Mouse (Mus musculus) spleen, adult 18-20 months (tissue): ENCODE results near the gene Cryaa.

ENCODE experiments used
- DNase-seq, 2 experiments: peaks; one replicate each; pipeline ENCODE4 v3.0.0; 2022; ENCODE audit warnings: mixed read lengths in 2 of 2

Cryaa gene

GRCm38 (mm10) chr17:31713709-31714108 is 36.1 kb downstream of the Cryaa start:
- DNase-seq = no peak

GRCm38 (mm10) chr17:31714125-31714524 is 36.5 kb downstream of the Cryaa start:
- DNase-seq = no peak

GRCm38 (mm10) chr17:31715006-31715405 is 37.4 kb downstream of the Cryaa start:
- no peak for DNase-seq

- DNase-seq = no peak
These were observed 44.0 kb downstream of the Cryaa start for GRCm38 (mm10) chr17:31721637-31722036.

- no peak for DNase-seq
These were observed 47.8 kb downstream of the Cryaa start for GRCm38 (mm10) chr17:31725366-31725765.

GRCm38 (mm10) chr17:31726216-31726615 is 48.6 kb downstream of the Cryaa start:
- no peak for DNase-seq

GRCm38 (mm10) chr17:31727230-31727629 is 49.6 kb downstream of the Cryaa start:
- no peak for DNase-seq

GRCm38 (mm10) chr17:31728043-31728442 is 50.4 kb downstream of the Cryaa start:
- no peak for DNase-seq

GRCm38 (mm10) chr17:31728968-31729501 is 51.4 kb downstream of the Cryaa start:
- DNase-seq = peak in 1 of 2 experiments; percentile 32

- DNase-seq = no peak
These were observed 53.4 kb downstream of the Cryaa start for GRCm38 (mm10) chr17:31731038-31731437.
